Mouse (Mus musculus): ENCODE data around the gene Slc43a2. TPM values are rescaled to one million over a fixed set of nuclear protein-coding genes. Genes with fewer than 3 reads are reported as not detected.

The Slc43a2 gene
- polyA plus RNA-seq, 1 experiment from 2014 or later: 12.9 TPM

- no peak overlapping the region for H3K27ac ChIP-seq
- no peak for ATAC-seq
- no peaks in the 10 kb centered on the region for H3K27me3 ChIP-seq (replicated peaks)
- WGBS: 69% methylated on average over 13 of the region's 14 CpGs
- H3K36me3 ChIP-seq: no peaks in the 10 kb centered on the region
- H3K9me3 ChIP-seq: no peaks in the 10 kb centered on the region
- H3K9ac ChIP-seq: no peak overlapping the region
- peaks cover 39% of the 10 kb centered on the region for H3K4me1 ChIP-seq (replicated peaks)
- H3K4me2 ChIP-seq (replicated peaks): no peak overlapping the region
- no peak overlapping the region for H3K4me3 ChIP-seq (replicated peaks)
These were observed 39.9 kb downstream of the Slc43a2 start for GRCm38 (mm10) chr11:75571126-75571990.

- Histone ChIP-seq H3K4me2 (replicated peaks) (peak overlapping the region; percentile 47), H3K36me3 (no peaks in the 10 kb centered on the region), H3K9ac (peak overlapping the region; percentile 36; the same call in 1 of the 2 replicates), H3K9me3 (no peaks in the 10 kb centered on the region), H3K27me3 (replicated peaks) (no peaks in the 10 kb centered on the region), H3K4me1 (replicated peaks) (peaks cover 29% of the 10 kb centered on the region), H3K4me3 (replicated peaks) (no peak overlapping the region), H3K27ac (peak overlapping the region; percentile 76; the same call in 1 of the 2 replicates)
- ATAC-seq: peak; percentile 19
- WGBS: 22% methylated on average over 10 of the region's 10 CpGs
These were observed 40.9 kb downstream of the Slc43a2 start for GRCm38 (mm10) chr11:75572301-75572791.

DNA sequence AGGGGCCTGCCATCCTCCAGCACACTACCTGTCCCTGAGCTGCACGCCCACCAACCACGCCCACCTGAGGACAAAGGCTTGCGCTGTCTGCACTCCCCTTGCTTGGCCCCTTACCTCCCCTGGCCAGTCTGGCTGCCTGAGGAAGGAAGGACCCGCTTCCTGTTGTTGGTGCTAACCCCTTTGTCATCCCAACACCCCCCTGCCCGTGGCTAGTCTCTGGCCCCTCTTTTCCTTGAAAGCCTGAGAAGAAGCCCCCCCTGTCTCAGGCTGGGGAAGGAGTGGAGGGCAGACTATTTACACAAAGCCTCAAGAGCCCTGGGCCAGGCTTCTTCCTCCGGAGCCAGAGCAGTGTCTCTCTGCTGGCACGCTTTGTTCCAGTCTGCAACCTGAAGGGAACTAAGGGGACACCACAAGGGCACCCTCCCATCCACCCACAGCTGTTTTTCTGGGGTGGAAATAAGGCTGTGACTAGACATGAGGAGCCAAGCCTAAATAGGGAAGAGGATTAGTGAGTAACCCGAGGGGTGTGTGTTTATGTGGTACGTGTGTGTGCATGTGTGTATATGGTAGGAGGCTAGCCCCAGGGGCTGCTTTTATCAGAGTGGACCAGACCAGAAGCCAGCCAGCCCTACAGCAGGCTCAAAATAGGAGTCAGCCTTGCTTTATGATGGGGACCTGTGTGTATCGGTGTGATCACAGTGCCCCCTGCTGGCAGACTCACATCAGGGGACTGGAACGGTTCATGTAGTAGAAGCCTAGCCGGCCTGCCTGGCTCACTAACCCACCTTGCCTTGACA, 41.6 kb downstream of the Slc43a2 start:
- Histone ChIP-seq H3K36me3 (no peaks in the 10 kb centered on the region), H3K27ac (peak overlapping the region; percentile 76), H3K4me1 (replicated peaks) (peaks cover 22% of the 10 kb centered on the region), H3K4me3 (replicated peaks) (no peak overlapping the region; the same call in 1 of the 2 replicates), H3K9me3 (no peaks in the 10 kb centered on the region), H3K9ac (peak overlapping the region; percentile 36; the same call in 1 of the 2 replicates), H3K27me3 (replicated peaks) (no peaks in the 10 kb centered on the region), H3K4me2 (replicated peaks) (peak overlapping the region; percentile 47)
- WGBS: 3% methylated on average over 12 of the region's 12 CpGs
- peak; percentile 81 for ATAC-seq

- no peak overlapping the region for H3K4me3 ChIP-seq (replicated peaks)
- 90% methylated on average over 5 of the region's 5 CpGs for WGBS
- peaks cover 19% of the 10 kb centered on the region for H3K4me1 ChIP-seq (replicated peaks)
- H3K9me3 ChIP-seq: no peaks in the 10 kb centered on the region
- no peaks in the 10 kb centered on the region for H3K36me3 ChIP-seq
- H3K27me3 ChIP-seq (replicated peaks): no peaks in the 10 kb centered on the region
- ATAC-seq: no peak
- no peak overlapping the region for H3K4me2 ChIP-seq (replicated peaks)
- no peak overlapping the region for H3K9ac ChIP-seq
- no peak overlapping the region for H3K27ac ChIP-seq
These were observed 43.1 kb downstream of the Slc43a2 start for GRCm38 (mm10) chr11:75574378-75575123.

DNA sequence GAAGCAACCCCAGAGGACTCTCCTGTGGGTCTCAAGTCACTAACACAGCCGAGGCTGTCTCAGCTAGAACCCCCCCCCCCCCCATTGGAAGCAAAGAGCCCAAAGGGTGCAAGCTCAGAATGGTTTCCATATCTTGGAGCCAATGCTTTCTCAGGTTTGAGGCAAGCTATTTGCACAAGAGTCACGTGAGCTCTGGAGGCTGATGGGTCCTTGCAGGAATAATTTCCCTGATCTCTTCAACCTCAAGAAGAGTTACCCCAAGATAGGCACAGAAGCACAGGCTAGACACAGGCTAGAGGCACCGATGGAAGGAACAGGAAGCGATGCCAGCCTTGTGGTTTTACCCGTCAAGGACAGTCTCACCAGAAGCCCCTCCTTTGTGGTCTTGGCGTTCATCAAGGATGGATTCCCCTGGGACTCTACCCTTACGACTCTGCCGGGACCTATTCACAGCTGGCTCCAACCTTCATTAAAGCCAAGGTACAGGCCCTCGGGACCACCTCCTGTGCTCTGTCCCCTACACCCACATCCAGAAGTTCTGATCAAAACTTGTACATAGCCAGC, 44.1 kb downstream of the Slc43a2 start:
- no peak for ATAC-seq
- no peak overlapping the region for H3K4me2 ChIP-seq (replicated peaks)
- H3K27me3 ChIP-seq (replicated peaks): no peaks in the 10 kb centered on the region
- no peak overlapping the region for H3K27ac ChIP-seq
- no peak overlapping the region for H3K9ac ChIP-seq
- peaks cover 19% of the 10 kb centered on the region for H3K4me1 ChIP-seq (replicated peaks)
- WGBS: 69% methylated on average over 9 of the region's 9 CpGs
- H3K4me3 ChIP-seq (replicated peaks): no peak overlapping the region
- H3K9me3 ChIP-seq: no peaks in the 10 kb centered on the region
- H3K36me3 ChIP-seq: no peaks in the 10 kb centered on the region

DNA sequence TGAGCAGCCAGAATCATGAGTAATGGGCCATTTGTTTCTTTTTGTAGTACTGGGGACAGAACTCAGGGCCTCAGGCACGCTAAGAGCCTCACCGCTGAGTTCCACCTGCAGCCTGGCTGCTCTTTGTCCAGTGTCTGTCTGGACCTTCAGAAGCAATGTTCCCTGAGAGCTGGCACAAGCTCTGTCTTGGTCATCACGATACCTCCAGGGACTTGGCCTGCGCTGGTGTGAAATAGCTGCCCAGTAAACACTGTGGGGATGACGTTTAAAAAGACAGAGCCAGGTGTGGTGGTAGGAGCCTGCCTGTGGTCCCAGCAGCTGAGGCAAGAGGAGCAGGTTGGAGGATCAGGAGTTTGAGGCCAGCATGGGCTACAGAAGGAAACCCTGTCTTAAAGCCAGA, 47.1 kb downstream of the Slc43a2 start:
- H3K4me3 ChIP-seq (replicated peaks): no peak overlapping the region
- no peaks in the 10 kb centered on the region for H3K27me3 ChIP-seq (replicated peaks)
- H3K4me1 ChIP-seq (replicated peaks): no peaks in the 10 kb centered on the region
- no peak for ATAC-seq
- H3K9me3 ChIP-seq: no peaks in the 10 kb centered on the region
- H3K36me3 ChIP-seq: no peaks in the 10 kb centered on the region
- H3K4me2 ChIP-seq (replicated peaks): no peak overlapping the region
- H3K9ac ChIP-seq: no peak overlapping the region
- H3K27ac ChIP-seq: no peak overlapping the region
- WGBS: 82% methylated on average over 5 of the region's 5 CpGs

DNA sequence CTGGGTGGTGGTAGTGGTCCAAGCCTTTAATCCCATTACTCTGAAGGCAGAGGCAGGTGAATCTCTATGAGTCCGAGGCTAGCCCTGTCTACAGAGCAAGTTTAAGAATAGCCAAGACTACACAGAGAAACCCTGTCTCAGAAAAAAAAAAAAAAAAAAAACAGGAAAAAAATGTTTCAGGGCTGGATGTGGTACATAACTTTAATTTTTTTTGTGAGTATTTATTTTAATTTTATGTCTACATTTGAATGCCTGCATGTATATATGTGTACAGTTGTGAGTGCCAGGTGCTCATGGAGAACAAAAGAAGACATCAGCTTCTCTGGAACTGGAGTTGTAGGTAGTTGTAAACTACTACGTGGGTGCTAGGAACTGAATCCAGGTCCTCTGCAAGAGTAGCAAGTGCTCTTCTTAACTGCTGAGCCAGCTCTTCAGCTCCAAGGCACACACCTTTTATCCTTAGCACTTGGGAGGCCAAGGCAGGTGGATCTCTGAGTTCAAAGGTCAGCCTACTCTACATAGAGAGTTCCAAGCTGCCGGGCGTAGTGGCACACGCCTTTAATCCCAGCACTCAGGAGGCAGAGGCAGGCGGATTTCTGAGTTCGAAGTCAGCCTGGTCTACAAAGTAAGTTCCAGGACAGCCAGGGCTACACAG, 50.1 kb downstream of the Slc43a2 start:
- Histone ChIP-seq H3K27ac (no peak overlapping the region), H3K4me3 (replicated peaks) (no peak overlapping the region), H3K27me3 (replicated peaks) (no peaks in the 10 kb centered on the region), H3K4me2 (replicated peaks) (no peak overlapping the region), H3K9ac (no peak overlapping the region), H3K4me1 (replicated peaks) (no peaks in the 10 kb centered on the region), H3K36me3 (no peaks in the 10 kb centered on the region), H3K9me3 (no peaks in the 10 kb centered on the region)
- ATAC-seq: no peak
- 94% methylated on average over 7 of the region's 7 CpGs for WGBS

GRCm38 (mm10) chr11:75583521-75583920, 52.0 kb downstream of the Slc43a2 start:
- ATAC-seq: peak; percentile 82
- Histone ChIP-seq H3K27ac (peak overlapping the region; percentile 58; the same call in 1 of the 2 replicates), H3K4me1 (replicated peaks) (no peaks in the 10 kb centered on the region), H3K27me3 (replicated peaks) (no peaks in the 10 kb centered on the region), H3K4me3 (replicated peaks) (no peak overlapping the region), H3K9ac (no peak overlapping the region), H3K36me3 (no peaks in the 10 kb centered on the region), H3K4me2 (replicated peaks) (no peak overlapping the region), H3K9me3 (no peaks in the 10 kb centered on the region)
- 39% methylated on average over 2 of the region's 2 CpGs for WGBS

DNA sequence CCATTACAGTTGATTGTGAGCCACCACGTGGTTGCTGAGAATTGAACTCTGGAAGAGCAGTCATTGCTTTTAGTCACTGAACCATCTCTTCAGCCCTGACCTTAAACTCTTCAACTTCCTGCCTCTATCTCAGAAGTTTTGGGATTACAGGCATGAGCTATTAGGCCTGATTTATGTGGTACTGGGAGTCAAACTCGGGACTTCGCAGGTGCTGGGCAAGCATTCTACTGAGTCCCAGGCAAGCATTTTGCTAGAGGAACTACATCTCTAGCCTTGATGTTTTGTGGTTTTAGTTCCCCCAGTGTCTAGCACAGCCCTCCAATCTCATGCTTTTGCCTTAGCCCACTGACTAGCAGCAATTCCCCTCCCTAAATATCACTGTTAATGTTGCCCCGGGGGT, 53.6 kb downstream of the Slc43a2 start:
- Histone ChIP-seq H3K27me3 (replicated peaks) (no peaks in the 10 kb centered on the region), H3K4me3 (replicated peaks) (no peak overlapping the region), H3K9ac (no peak overlapping the region), H3K27ac (no peak overlapping the region), H3K4me2 (replicated peaks) (no peak overlapping the region), H3K9me3 (no peaks in the 10 kb centered on the region), H3K4me1 (replicated peaks) (peaks cover 11% of the 10 kb centered on the region), H3K36me3 (no peaks in the 10 kb centered on the region)
- 64% methylated on average over 4 of the region's 4 CpGs for WGBS
- no peak for ATAC-seq

- Histone ChIP-seq H3K9ac (no peak overlapping the region), H3K4me3 (replicated peaks) (no peak overlapping the region), H3K36me3 (no peaks in the 10 kb centered on the region), H3K4me2 (replicated peaks) (no peak overlapping the region), H3K4me1 (replicated peaks) (peaks cover 11% of the 10 kb centered on the region), H3K27ac (no peak overlapping the region), H3K9me3 (no peaks in the 10 kb centered on the region), H3K27me3 (replicated peaks) (no peaks in the 10 kb centered on the region)
- no peak for ATAC-seq
- 78% methylated on average over 5 of the region's 5 CpGs for WGBS
These were observed 54.5 kb downstream of the Slc43a2 start for GRCm38 (mm10) chr11:75585978-75586377.

DNA sequence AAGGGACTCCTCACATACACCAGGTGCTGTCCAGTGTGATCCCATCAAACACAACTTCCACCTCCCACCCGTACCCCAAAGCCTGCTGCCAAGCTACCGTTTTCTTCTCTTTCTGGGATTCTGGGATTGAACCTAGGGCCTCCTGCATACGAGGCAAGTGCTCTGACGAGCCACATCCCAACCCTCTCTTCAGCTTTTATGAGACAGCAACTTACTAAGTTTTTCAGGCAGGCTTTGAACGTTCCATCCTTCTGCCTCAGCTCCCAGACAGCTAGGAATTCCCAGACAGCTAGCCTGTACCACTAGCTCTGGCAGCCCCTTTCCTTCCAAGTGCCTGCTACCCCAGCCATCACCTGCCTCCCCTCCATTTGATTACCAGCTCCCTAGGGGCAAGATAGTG, 55.5 kb downstream of the Slc43a2 start:
- H3K27me3 ChIP-seq (replicated peaks): no peaks in the 10 kb centered on the region
- no peak overlapping the region for H3K4me2 ChIP-seq (replicated peaks)
- H3K4me3 ChIP-seq (replicated peaks): no peak overlapping the region
- no peak overlapping the region for H3K27ac ChIP-seq
- ATAC-seq: no peak
- no peak overlapping the region for H3K9ac ChIP-seq
- H3K9me3 ChIP-seq: no peaks in the 10 kb centered on the region
- 0 out of 2 replicates have a peak, but pooled peaks cover 5% of the 10 kb centered on the region for H3K36me3 ChIP-seq
- WGBS: 89% methylated on average over 5 of the region's 5 CpGs
- H3K4me1 ChIP-seq (replicated peaks): peaks cover 11% of the 10 kb centered on the region
